Mouse (Mus musculus): ENCODE measurements at regions not wholly inside any gene's neighbourhood (a gene's known extent, or its start where the extent isn't known, plus 50 kb on each side); places are given as distances from the start of the nearest gene placed in this dataset.

DNA sequence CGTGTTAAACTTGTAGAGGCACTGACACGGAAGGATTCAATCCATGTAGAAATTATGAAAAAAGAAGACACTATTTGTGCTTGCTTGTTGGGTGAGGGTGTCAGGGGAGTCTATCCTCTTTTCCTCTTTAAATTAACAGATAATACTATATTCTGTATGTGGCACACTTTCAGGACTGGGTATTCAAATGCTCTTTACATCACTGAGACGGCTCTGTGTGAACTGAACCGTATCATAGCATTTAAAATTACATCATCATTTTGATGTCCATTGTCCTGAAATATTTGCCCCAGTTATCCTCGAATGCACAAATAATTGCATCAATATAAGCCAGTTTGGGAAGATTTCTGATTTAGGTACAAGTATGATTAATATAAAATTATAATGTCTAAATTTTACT, 478.2 kb downstream of the Ptprc start:
- H3K9ac ChIP-seq (ENCODE audit: insufficient read depth, low read depth) = no peak overlapping the region
- H3K4me1 ChIP-seq (ENCODE audit: control insufficient read depth in 1 of 2, insufficient read depth in 2 of 2) = peaks cover 0 to 7% of the 10 kb centered on the region in 2 experiments; a peak in 2 of 4 replicates
- H3K9me3 ChIP-seq (replicated peaks; ENCODE audit: low read length) = no peaks in the 10 kb centered on the region
- no peak overlapping the region for H3K4me2 ChIP-seq (ENCODE audit: insufficient read depth, low read depth, poor library complexity, severe bottlenecking)
- no peak for DNase-seq (ENCODE audit: extremely low read depth)
- H3K4me3 ChIP-seq (replicated peaks in 1 of 3; ENCODE audit: low read depth in 2 of 3, low read length in 2 of 3, poor library complexity in 1 of 3) = no peak overlapping the region
- dilution Hi-C loops (cut with MboI; ENCODE audit: extremely low pct_ligation_motif_present, extremely low pct_unique_long_range_greater_than_20kb, low sequenced_read_pairs) = no loop called here
- no peaks in the 10 kb centered on the region for H3K79me2 ChIP-seq (replicated peaks; ENCODE audit: control insufficient read depth, extremely low read depth, insufficient read depth, poor library complexity, severe bottlenecking)
- H3K27me3 ChIP-seq (replicated peaks) = no peaks in the 10 kb centered on the region
- no peak for TF ChIP-seq ZC3H11A (IDR thresholded peaks at IDR 0.05; ENCODE audit: low read depth, low read length)
- TF ChIP-seq ZKSCAN1 (IDR thresholded peaks at IDR 0.05; ENCODE audit: borderline replicate concordance, low read depth, low read length) = no peak
- TF ChIP-seq USF2 (conservative IDR thresholded peaks at IDR 0.05; ENCODE audit: low read depth, low read length) = no peak
- TF ChIP-seq MAFK (IDR thresholded peaks at IDR 0.05; ENCODE audit: insufficient replicate concordance, low read length) = no peak
- no peak for TF ChIP-seq EP300 (IDR thresholded peaks at IDR 0.05; ENCODE audit: low read length)
- H3K36me3 ChIP-seq (replicated peaks in 1 of 2; ENCODE audit: control insufficient read depth in 1 of 2, insufficient read depth in 1 of 2, low read length in 1 of 2) = no peaks in the 10 kb centered on the region
- H3K27ac ChIP-seq (ENCODE audit: insufficient read depth, low read depth) = no peak overlapping the region
- in situ Hi-C loops (cut with MboI; ENCODE audit: low pct_ligation_motif_present, low pct_unique_long_range_greater_than_20kb, low sequenced_read_pairs) = no loop called here

DNA sequence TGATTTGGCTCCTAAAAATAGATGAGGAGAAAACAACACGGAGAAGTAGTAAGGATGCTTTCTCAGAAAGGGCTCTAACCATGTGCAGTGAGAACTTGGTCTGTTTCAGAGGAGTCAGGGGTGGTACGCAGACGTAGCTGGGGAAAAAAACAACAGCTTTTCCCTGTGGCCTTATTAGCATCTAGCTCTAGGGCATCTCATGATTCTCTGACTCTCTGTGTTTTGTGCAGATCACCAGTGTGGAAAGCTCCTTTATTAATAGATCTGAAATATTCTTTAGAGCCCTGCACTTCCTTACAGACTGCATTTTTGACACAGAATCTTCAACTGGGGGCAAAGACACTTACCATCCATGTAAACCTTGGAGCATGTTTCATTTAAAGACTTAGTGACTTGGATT, 478.7 kb downstream of the Ptprc start:
- dilution Hi-C loops (cut with MboI; ENCODE audit: extremely low pct_ligation_motif_present, extremely low pct_unique_long_range_greater_than_20kb, low sequenced_read_pairs) = no loop called here

DNA sequence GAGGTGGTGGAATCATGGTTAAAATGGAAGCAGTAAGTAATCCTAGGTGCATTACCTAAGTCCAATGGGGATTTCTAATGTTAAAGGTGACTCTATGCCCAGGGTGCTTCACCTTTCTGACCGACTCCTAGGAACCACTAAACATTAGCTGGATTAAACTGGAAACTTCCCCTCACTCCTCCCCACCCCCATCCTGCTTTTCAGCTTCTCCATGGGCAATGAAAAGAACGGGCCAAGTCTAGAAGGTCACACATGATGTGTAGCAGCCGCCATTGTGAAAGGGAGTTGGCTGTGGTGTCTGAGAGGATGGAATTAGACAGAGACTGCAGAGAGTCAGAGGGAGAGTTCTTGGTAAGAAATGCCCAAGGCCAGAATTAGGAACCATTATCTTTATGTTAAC, 479.8 kb downstream of the Ptprc start:
- Histone ChIP-seq H3K36me3 (replicated peaks in 1 of 2; ENCODE audit: control insufficient read depth in 1 of 2, insufficient read depth in 1 of 2, low read length in 1 of 2) (no peaks in the 10 kb centered on the region), H3K79me2 (replicated peaks; ENCODE audit: control insufficient read depth, extremely low read depth, insufficient read depth, poor library complexity, severe bottlenecking) (no peaks in the 10 kb centered on the region), H3K9me3 (replicated peaks; ENCODE audit: low read length) (no peaks in the 10 kb centered on the region), H3K4me2 (ENCODE audit: insufficient read depth, low read depth, poor library complexity, severe bottlenecking) (no peak overlapping the region), H3K27ac (ENCODE audit: insufficient read depth, low read depth) (no peak overlapping the region), H3K27me3 (replicated peaks) (no peaks in the 10 kb centered on the region), H3K9ac (ENCODE audit: insufficient read depth, low read depth) (no peak overlapping the region), H3K4me3 (replicated peaks in 1 of 3; ENCODE audit: low read depth in 2 of 3, low read length in 2 of 3, poor library complexity in 1 of 3) (no peak overlapping the region), H3K4me1 (ENCODE audit: control insufficient read depth in 1 of 2, insufficient read depth in 2 of 2) (peaks cover 0 to 5% of the 10 kb centered on the region in 2 experiments; a peak in 2 of 4 replicates)
- no peak for DNase-seq (ENCODE audit: extremely low read depth)
- no peak for TF ChIP-seq JUN (IDR thresholded peaks at IDR 0.05; ENCODE audit: insufficient read depth, low read depth, low read length)
- no peak for TF ChIP-seq USF1 (IDR thresholded peaks at IDR 0.05; ENCODE audit: low read depth, low read length)
- TF ChIP-seq GABPA (IDR thresholded peaks at IDR 0.05; ENCODE audit: insufficient replicate concordance, low read depth, low read length) = no peak
- in situ Hi-C loops (cut with MboI; ENCODE audit: low pct_ligation_motif_present, low pct_unique_long_range_greater_than_20kb, low sequenced_read_pairs) = no loop called here
- dilution Hi-C loops (cut with MboI; ENCODE audit: extremely low pct_ligation_motif_present, extremely low pct_unique_long_range_greater_than_20kb, low sequenced_read_pairs) = no loop called here

More for the DNA sequence above, 478.7 kb downstream of the Ptprc start:
- in situ Hi-C loops (cut with MboI; ENCODE audit: low pct_ligation_motif_present, low pct_unique_long_range_greater_than_20kb, low sequenced_read_pairs) = no loop called here
- H3K79me2 ChIP-seq (replicated peaks; ENCODE audit: control insufficient read depth, extremely low read depth, insufficient read depth, poor library complexity, severe bottlenecking) = no peaks in the 10 kb centered on the region
- peaks cover 0 to 7% of the 10 kb centered on the region in 2 experiments; a peak in 2 of 4 replicates for H3K4me1 ChIP-seq (ENCODE audit: control insufficient read depth in 1 of 2, insufficient read depth in 2 of 2)
- H3K36me3 ChIP-seq (replicated peaks in 1 of 2; ENCODE audit: control insufficient read depth in 1 of 2, insufficient read depth in 1 of 2, low read length in 1 of 2) = no peaks in the 10 kb centered on the region
- no peak for DNase-seq (ENCODE audit: extremely low read depth)
- TF ChIP-seq ZMIZ1 (IDR thresholded peaks at IDR 0.05; ENCODE audit: low read depth, low read length) = no peak
- TF ChIP-seq BHLHE40 (IDR thresholded peaks at IDR 0.05; ENCODE audit: low read depth, low read length) = no peak
- TF ChIP-seq ELF1 (IDR thresholded peaks at IDR 0.05; ENCODE audit: low read depth, low read length) = no peak
- no peak for TF ChIP-seq PAX5 (IDR thresholded peaks at IDR 0.05; ENCODE audit: low read length)
- TF ChIP-seq RAD21 (IDR thresholded peaks at IDR 0.05; ENCODE audit: low read depth, low read length) = no peak
- no peak overlapping the region for H3K9ac ChIP-seq (ENCODE audit: insufficient read depth, low read depth)
- H3K9me3 ChIP-seq (replicated peaks; ENCODE audit: low read length) = no peaks in the 10 kb centered on the region
- no peaks in the 10 kb centered on the region for H3K27me3 ChIP-seq (replicated peaks)
- no peak overlapping the region for H3K4me2 ChIP-seq (ENCODE audit: insufficient read depth, low read depth, poor library complexity, severe bottlenecking)
- no peak overlapping the region for H3K27ac ChIP-seq (ENCODE audit: insufficient read depth, low read depth)
- H3K4me3 ChIP-seq (replicated peaks in 1 of 3; ENCODE audit: low read depth in 2 of 3, low read length in 2 of 3, poor library complexity in 1 of 3) = no peak overlapping the region
